Mouse (Mus musculus) limb, embryonic 14.5 days (tissue): Measurements from ENCODE around the gene Fhit. TPM values are rescaled to one million over a fixed set of nuclear protein-coding genes. Genes with fewer than 3 reads are reported as not detected.

Source experiments
- ATAC-seq: fragments of 200-750 bp; cut with Nextera tagmentation; 2 replicates; pipeline ENCODE4 v1.8.0; 2017; ENCODE audit warnings: low read depth, moderate number of reproducible peaks, moderate TSS enrichment; ENCODE audit not compliant: low FRiP score
- DNase-seq: peaks from one replicate; pipeline ENCODE4 v3.0.0-alpha.2; 2015; ENCODE audit warnings: low spot score
- H3K27ac ChIP-seq: fragments of 300-500 bp; sonication (generic); replicated peaks from 2 replicates; pipeline ENCODE4 v1.5.1; 2014; ENCODE audit warnings: low read depth, mild to moderate bottlenecking, low read length, moderate library complexity, mixed read lengths
- H3K27me3 ChIP-seq: fragments of 300-500 bp; sonication (generic); 2 replicates; pipeline ENCODE4 v1.6.1; 2014; ENCODE audit warnings: low read length, mixed read lengths; ENCODE audit not compliant: control insufficient read depth, insufficient read depth
- H3K36me3 ChIP-seq: fragments of 300-500 bp; sonication (generic); 2 replicates; pipeline ENCODE4 v1.6.1; 2014; ENCODE audit warnings: mild to moderate bottlenecking, low read length, moderate library complexity, mixed read lengths; ENCODE audit not compliant: control insufficient read depth, insufficient read depth
- H3K4me1 ChIP-seq: fragments of 300-500 bp; sonication (generic); 2 replicates; pipeline ENCODE4 v1.6.1; 2014; ENCODE audit warnings: antibody characterized with exemption, low read length, mixed read lengths; ENCODE audit not compliant: control insufficient read depth, insufficient read depth
- H3K4me2 ChIP-seq: fragments of 300-500 bp; sonication (generic); replicated peaks from 2 replicates; pipeline ENCODE4 v1.6.1; 2014; ENCODE audit warnings: low read depth, mild to moderate bottlenecking, low read length, moderate library complexity; ENCODE audit not compliant: severe bottlenecking
- H3K4me3 ChIP-seq: fragments of 300-500 bp; sonication (generic); replicated peaks from 2 replicates; pipeline ENCODE4 v1.5.1; 2014; ENCODE audit warnings: low read length
- H3K9ac ChIP-seq: fragments of 300-500 bp; sonication (generic); 2 replicates; pipeline ENCODE4 v1.6.1; 2014; ENCODE audit warnings: mild to moderate bottlenecking, low read depth, low read length, moderate library complexity; ENCODE audit not compliant: severe bottlenecking
- H3K9me3 ChIP-seq: fragments of 300-500 bp; sonication (generic); 2 replicates; pipeline ENCODE4 v1.6.1; 2016; ENCODE audit warnings: low read length; ENCODE audit not compliant: control insufficient read depth
- POLR2A ChIP-seq: fragments of 200-500 bp; IDR thresholded peaks from 2 replicates; pipeline ENCODE4 v1.8.0; 2012; ENCODE audit warnings: inconsistent platforms, mild to moderate bottlenecking, moderate library complexity, borderline replicate concordance; ENCODE audit not compliant: insufficient read depth, insufficient read length; ENCODE audit errors: extremely low read depth
- WGBS: fragments of 180-500 bp; shearing (Covaris S2); extraction: QIAGEN DNeasy Blood & Tissue Kit; methylation state at CpG from one replicate; pipeline ENCODE4 v1.1.7; 2014; 5-methylcytosine and 5-hydroxymethylcytosine counted together
- polyA plus RNA-seq, 2 experiments: library from polyadenylated mRNA; depleted of rRNA in 1 of 2; stranded (reverse) in 1 of 2; unstranded in 1 of 2; fragments of >200 nt; fragmentation: Nextera tagmentation in 1 of 2; extraction: Ambion mirVana in 1 of 2; gene quantifications; 2 replicates each; pipeline versions ENCODE4 v1.2.1 to v1.2.3; 2012 to 2014

The Fhit gene
- polyA plus RNA-seq, 2 experiments: 3.5 to 7.6 TPM

- WGBS: 35% methylated on average over 3 of the region's 3 CpGs
- no peak overlapping the region for H3K9ac ChIP-seq
- no peaks in the 10 kb centered on the region for H3K36me3 ChIP-seq
- no peak for TF ChIP-seq POLR2A
- no peaks in the 10 kb centered on the region for H3K9me3 ChIP-seq
- no peak for DNase-seq
- no peak overlapping the region for H3K4me3 ChIP-seq
- no peak for ATAC-seq
- no peak overlapping the region for H3K4me2 ChIP-seq
- no peaks in the 10 kb centered on the region for H3K4me1 ChIP-seq
- H3K27ac ChIP-seq: no peak overlapping the region
- no peaks in the 10 kb centered on the region for H3K27me3 ChIP-seq
Observed at GRCm38 (mm10) chr14:11021391-11021790, 140.4 kb downstream of the Fhit start.

- Histone ChIP-seq H3K9me3 (no peaks in the 10 kb centered on the region), H3K27ac (no peak overlapping the region), H3K4me2 (no peak overlapping the region), H3K9ac (no peak overlapping the region), H3K27me3 (no peaks in the 10 kb centered on the region), H3K36me3 (no peaks in the 10 kb centered on the region), H3K4me1 (no peaks in the 10 kb centered on the region), H3K4me3 (no peak overlapping the region)
- TF ChIP-seq POLR2A: no peak
- WGBS: 87% methylated on average over 3 of the region's 3 CpGs
- DNase-seq (no peak), ATAC-seq (no peak)
Observed at GRCm38 (mm10) chr14:10978651-10979050, 183.2 kb downstream of the Fhit start.

GRCm38 (mm10) chr14:10941647-10942046 lies 220.2 kb downstream of the Fhit start:
- H3K9ac ChIP-seq: no peak overlapping the region
- 94% methylated on average over 1 of the region's 1 CpGs for WGBS
- no peak overlapping the region for H3K27ac ChIP-seq
- DNase-seq: no peak
- H3K4me2 ChIP-seq: no peak overlapping the region
- TF ChIP-seq POLR2A: no peak
- no peaks in the 10 kb centered on the region for H3K4me1 ChIP-seq
- H3K27me3 ChIP-seq: no peaks in the 10 kb centered on the region
- no peak for ATAC-seq
- no peaks in the 10 kb centered on the region for H3K9me3 ChIP-seq
- H3K4me3 ChIP-seq: no peak overlapping the region
- no peaks in the 10 kb centered on the region for H3K36me3 ChIP-seq

GRCm38 (mm10) chr14:10933667-10934066 lies 228.2 kb downstream of the Fhit start:
- 30% methylated on average over 3 of the region's 3 CpGs for WGBS
- ATAC-seq (no peak), DNase-seq (no peak)
- Histone ChIP-seq H3K4me1 (no peaks in the 10 kb centered on the region), H3K4me2 (no peak overlapping the region), H3K27ac (no peak overlapping the region), H3K36me3 (no peaks in the 10 kb centered on the region), H3K9ac (no peak overlapping the region), H3K27me3 (no peaks in the 10 kb centered on the region), H3K4me3 (no peak overlapping the region), H3K9me3 (no peaks in the 10 kb centered on the region)
- no peak for TF ChIP-seq POLR2A

- no peaks in the 10 kb centered on the region for H3K36me3 ChIP-seq
- no peaks in the 10 kb centered on the region for H3K27me3 ChIP-seq
- H3K4me1 ChIP-seq: no peaks in the 10 kb centered on the region
- no peaks in the 10 kb centered on the region for H3K9me3 ChIP-seq
- H3K9ac ChIP-seq: no peak overlapping the region
- 64% methylated on average over 7 of the region's 7 CpGs for WGBS
- H3K27ac ChIP-seq: no peak overlapping the region
- ATAC-seq (no peak), DNase-seq (no peak)
- no peak for TF ChIP-seq POLR2A
- no peak overlapping the region for H3K4me2 ChIP-seq
- no peak overlapping the region for H3K4me3 ChIP-seq
Observed at GRCm38 (mm10) chr14:10917893-10918803, 243.7 kb downstream of the Fhit start.
